Mouse (Mus musculus) spleen, adult 2 months (tissue): ENCODE data around the gene Spef2.

ENCODE experiments used
- CTCF ChIP-seq: fragments of 200-500 bp; IDR thresholded peaks from 2 replicates; pipeline ENCODE4 v1.5.1; 2011; ENCODE audit warnings: mild to moderate bottlenecking, inconsistent platforms; ENCODE audit not compliant: insufficient read depth, insufficient read length, insufficient replicate concordance; ENCODE audit errors: extremely low read depth
- POLR2A ChIP-seq: fragments of 200-500 bp; IDR thresholded peaks from 2 replicates; pipeline ENCODE4 v1.6.1; 2011; ENCODE audit warnings: low read depth, low read length, inconsistent platforms

GRCm38 (mm10) chr15:9767034-9767433 lies 18.4 kb upstream of the Spef2 start:
- no peak for TF ChIP-seq CTCF
- TF ChIP-seq POLR2A, result no peak
